Mouse (Mus musculus): ENCODE measurements around the gene Tdp1.

GRCm38 (mm10) chr12:99923703-99924102 lies 39.4 kb downstream of the Tdp1 start:
- TF ChIP-seq CTCF (IDR thresholded peaks at IDR 0.05; ENCODE audit: borderline replicate concordance, extremely low read depth, insufficient read depth, insufficient read length) (no peak), POLR2A (IDR thresholded peaks at IDR 0.05; ENCODE audit: borderline replicate concordance, extremely low read depth, insufficient read depth, insufficient read length, poor library complexity, severe bottlenecking) (no peak)

Data from brain, embryonic 14.5 days (tissue).